Mouse (Mus musculus): ENCODE measurements around the gene Gm20873.
"Not testable (repeated sequence)": the region's sequence is repeated elsewhere in the genome, so short reads cannot be mapped to it uniquely, and the experiment has no call there.

Gene Gm20873

DNA sequence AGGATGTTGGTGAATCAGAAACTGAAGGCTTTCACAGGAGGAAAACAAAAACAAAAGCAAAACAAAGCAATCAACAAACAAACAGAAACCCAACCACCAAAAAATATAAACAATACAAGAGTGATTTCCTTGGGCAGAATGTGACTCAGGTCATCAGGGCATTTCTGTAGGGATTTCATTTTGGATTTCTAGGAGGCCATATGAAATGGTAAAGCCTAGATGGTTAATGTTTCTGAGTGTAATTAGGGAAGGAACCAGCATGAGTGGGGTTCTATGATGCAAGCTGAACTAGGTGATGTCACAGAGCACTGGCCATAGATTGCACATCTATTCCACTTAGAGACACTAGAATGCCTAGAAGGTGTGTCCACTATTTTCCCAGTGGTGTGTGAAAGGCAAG is at the start of gene Gm20873:
Gm20873 (plus strand) TSS at position 301 of the 400 bp plus-strand sequence.
- DNase-seq (ENCODE audit: low read depth, low spot score), result not testable (repeated sequence)

DNA sequence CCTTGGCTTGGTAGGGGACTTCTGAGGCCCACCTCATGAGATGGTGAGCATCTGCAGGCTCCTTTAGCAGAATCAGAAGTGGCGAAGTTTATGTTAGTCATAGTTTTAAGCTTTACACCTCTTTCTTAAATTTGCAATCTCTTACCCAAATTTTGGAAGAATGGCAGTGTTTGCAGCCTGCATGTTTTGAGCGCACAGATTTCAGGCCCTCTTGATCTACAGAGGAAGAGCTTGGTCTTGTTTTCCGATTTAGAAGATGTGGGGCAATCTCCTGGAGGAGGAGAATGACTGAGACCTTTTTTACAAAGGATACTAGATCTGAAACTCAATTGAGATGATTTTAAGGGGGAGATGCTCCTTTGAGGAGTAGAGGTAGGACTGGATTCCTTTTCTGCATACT is 29.0 kb upstream of the Gm20873 start, which contains the start of gene Gm21746:
Gm21746 (minus strand) TSS at position 101 of the 400 bp plus-strand sequence.
- DNase-seq (ENCODE audit: low read depth, low spot score), result not testable (repeated sequence)

Measured in brain, adult 2 months (tissue).